Mouse (Mus musculus) liver, adult 2 months (tissue): ENCODE measurements around the gene Ripk4. TPM values are rescaled to one million over a fixed set of nuclear protein-coding genes. Genes with fewer than 3 reads are reported as not detected.
A peak's percentile ranks its signal among the peaks of the same experiment; 100 is the strongest.

Source experiments
- DNase-seq: peaks from one replicate; pipeline ENCODE4 v3.0.0-alpha.2; 2011; ENCODE audit warnings: low read depth, low spot score; ENCODE audit errors: extremely low read depth
- H3K27ac ChIP-seq: fragments of 200-500 bp; replicated peaks from 2 replicates; pipeline ENCODE4 v1.5.1; 2012; ENCODE audit warnings: low read depth, mild to moderate bottlenecking, control low read depth, inconsistent platforms, low read length; ENCODE audit not compliant: insufficient read depth
- H3K27me3 ChIP-seq: fragments of 200-500 bp; 2 replicates; pipeline ENCODE4 v1.6.1; 2012; ENCODE audit warnings: mild to moderate bottlenecking, moderate library complexity, low read length, inconsistent platforms; ENCODE audit not compliant: control insufficient read depth, insufficient read depth
- H3K36me3 ChIP-seq: fragments of 200-500 bp; 2 replicates; pipeline ENCODE4 v1.6.1; 2012; ENCODE audit warnings: low read length, inconsistent platforms; ENCODE audit not compliant: control insufficient read depth, insufficient read depth
- H3K4me1 ChIP-seq: fragments of 200-500 bp; 2 replicates; pipeline ENCODE4 v1.6.1; 2011; ENCODE audit warnings: low read length; ENCODE audit not compliant: control insufficient read depth, insufficient read depth
- H3K4me3 ChIP-seq: fragments of 200-500 bp; 2 replicates; pipeline ENCODE4 v1.5.1; 2011; ENCODE audit warnings: low read depth, mild to moderate bottlenecking, control low read depth, low read length, moderate library complexity; ENCODE audit not compliant: insufficient read depth
- H3K79me2 ChIP-seq: fragments of 200-500 bp; 2 replicates; pipeline ENCODE4 v1.6.1; 2012; ENCODE audit warnings: inconsistent platforms, mild to moderate bottlenecking, low read length, moderate library complexity; ENCODE audit not compliant: control insufficient read depth, insufficient read depth
- H3K9ac ChIP-seq: fragments of 200-500 bp; 2 replicates; pipeline ENCODE4 v1.6.1; 2012; ENCODE audit warnings: low read depth, mild to moderate bottlenecking, control low read depth, inconsistent platforms, low read length
- CTCF ChIP-seq: fragments of 200-500 bp; IDR thresholded peaks from 2 replicates; pipeline ENCODE4 v1.5.1; 2011; ENCODE audit warnings: low read depth, low read length, control low read depth
- POLR2A ChIP-seq: fragments of 200-500 bp; IDR thresholded peaks from 2 replicates; pipeline ENCODE4 v1.6.1; 2011; ENCODE audit warnings: low read length, control low read depth; ENCODE audit not compliant: insufficient read depth; ENCODE audit errors: extremely low read depth
- WGBS: fragments of 180-500 bp; shearing (Covaris S2); methylation state at CpG from one replicate; pipeline ENCODE4 v1.1.7; 2018; 5-methylcytosine and 5-hydroxymethylcytosine counted together
- polyA plus RNA-seq: library from polyadenylated mRNA; depleted of rRNA; stranded (reverse); fragments of >200 nt; gene quantifications from 2 replicates; pipeline ENCODE4 v1.2.3, GENCODE M21; 2012
- total RNA-seq: library from RNA; depleted of rRNA; stranded (reverse); fragments of >200 nt; gene quantifications from 2 replicates; pipeline ENCODE4 v1.2.3, GENCODE M21; 2014

Gene Ripk4
- total and polyA plus RNA-seq, 2 experiments, result 3.1 to 6.2 TPM

DNA sequence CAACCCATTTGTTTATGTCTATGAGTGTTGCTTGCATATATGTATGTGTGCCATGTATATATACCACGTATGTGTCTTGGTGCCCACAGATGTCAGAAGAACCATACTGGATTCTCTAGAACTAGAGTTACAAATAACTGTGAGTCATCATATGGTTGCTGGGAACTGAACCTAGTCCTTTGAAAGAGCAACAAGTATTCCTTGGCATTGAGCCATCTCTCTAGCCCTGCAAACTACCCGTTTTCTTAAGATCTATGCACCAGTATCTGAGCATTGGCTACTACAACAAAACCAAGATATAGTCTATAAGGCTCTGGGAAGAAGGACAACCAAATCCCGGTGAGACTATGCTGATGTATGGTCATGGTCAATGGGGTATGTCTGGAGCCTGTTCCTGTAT, 33.6 kb upstream of the Ripk4 start:
- no peaks in the 10 kb centered on the region for H3K79me2 ChIP-seq
- no peak overlapping the region for H3K9ac ChIP-seq
- no peak for DNase-seq
- TF ChIP-seq CTCF (no peak), POLR2A (no peak)
- no peak overlapping the region for H3K27ac ChIP-seq
- peaks cover 5% of the 10 kb centered on the region; the same call in 1 of the 2 replicates for H3K4me1 ChIP-seq
- 82% methylated on average over 3 of the region's 3 CpGs for WGBS
- H3K36me3 ChIP-seq, result peaks cover 37% of the 10 kb centered on the region
- H3K4me3 ChIP-seq, result no peak overlapping the region
- no peaks in the 10 kb centered on the region for H3K27me3 ChIP-seq

DNA sequence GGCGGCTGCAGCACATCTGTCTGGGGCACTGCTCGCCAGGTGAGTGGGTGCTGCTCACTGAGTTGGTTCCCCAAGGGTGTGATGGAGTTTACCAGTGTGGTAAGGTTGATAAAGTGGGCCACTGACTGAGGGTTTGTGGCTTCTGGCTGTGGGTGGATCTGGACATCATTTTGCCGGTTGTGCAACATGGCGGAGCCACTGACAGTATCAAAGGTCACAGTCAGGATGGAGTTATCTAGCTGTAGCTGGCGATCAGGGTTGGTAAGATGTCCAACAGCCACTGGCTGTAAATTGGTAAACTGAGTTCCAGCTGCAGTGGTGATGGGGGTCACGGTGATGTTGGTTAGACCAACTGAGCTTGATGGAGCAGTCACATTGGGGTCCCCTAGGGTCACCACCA, 30.7 kb upstream of the Ripk4 start:
- H3K36me3 ChIP-seq, result peaks cover 32% of the 10 kb centered on the region
- peaks cover 5% of the 10 kb centered on the region; the same call in 1 of the 2 replicates for H3K4me1 ChIP-seq
- 50% methylated on average over 6 of the region's 6 CpGs for WGBS
- no peak overlapping the region for H3K4me3 ChIP-seq
- H3K9ac ChIP-seq, result no peak overlapping the region
- TF ChIP-seq CTCF, result no peak
- DNase-seq, result peak; percentile 67
- no peaks in the 10 kb centered on the region for H3K27me3 ChIP-seq
- H3K79me2 ChIP-seq, result no peaks in the 10 kb centered on the region
- no peak overlapping the region for H3K27ac ChIP-seq

DNA sequence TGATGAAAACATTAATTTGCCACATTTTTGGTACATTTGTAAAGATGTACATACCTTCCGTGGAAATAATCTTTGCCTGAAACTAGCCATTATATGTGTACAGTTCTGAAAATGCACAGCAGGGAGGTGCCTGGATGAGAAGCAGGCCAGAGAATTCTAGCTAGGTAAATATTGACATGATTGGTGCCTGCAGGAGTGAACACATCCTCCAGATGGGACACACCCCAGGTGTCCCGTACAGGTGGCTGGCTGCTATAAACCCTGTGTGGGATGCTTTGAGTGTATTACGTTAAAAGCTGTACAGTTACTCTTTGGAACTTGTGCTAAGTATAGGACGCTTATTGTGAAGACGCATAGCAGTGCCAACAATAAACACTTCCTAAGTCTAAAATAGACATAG, 19.5 kb upstream of the Ripk4 start:
- WGBS, result 68% methylated on average over 5 of the region's 5 CpGs
- Histone ChIP-seq H3K4me3 (no peak overlapping the region), H3K36me3 (no peaks in the 10 kb centered on the region), H3K9ac (no peak overlapping the region), H3K4me1 (no peaks in the 10 kb centered on the region; the same call in 1 of the 2 replicates), H3K27ac (no peak overlapping the region), H3K27me3 (no peaks in the 10 kb centered on the region), H3K79me2 (no peaks in the 10 kb centered on the region)
- no peak for TF ChIP-seq POLR2A
- TF ChIP-seq CTCF, result no peak
- no peak for DNase-seq

DNA sequence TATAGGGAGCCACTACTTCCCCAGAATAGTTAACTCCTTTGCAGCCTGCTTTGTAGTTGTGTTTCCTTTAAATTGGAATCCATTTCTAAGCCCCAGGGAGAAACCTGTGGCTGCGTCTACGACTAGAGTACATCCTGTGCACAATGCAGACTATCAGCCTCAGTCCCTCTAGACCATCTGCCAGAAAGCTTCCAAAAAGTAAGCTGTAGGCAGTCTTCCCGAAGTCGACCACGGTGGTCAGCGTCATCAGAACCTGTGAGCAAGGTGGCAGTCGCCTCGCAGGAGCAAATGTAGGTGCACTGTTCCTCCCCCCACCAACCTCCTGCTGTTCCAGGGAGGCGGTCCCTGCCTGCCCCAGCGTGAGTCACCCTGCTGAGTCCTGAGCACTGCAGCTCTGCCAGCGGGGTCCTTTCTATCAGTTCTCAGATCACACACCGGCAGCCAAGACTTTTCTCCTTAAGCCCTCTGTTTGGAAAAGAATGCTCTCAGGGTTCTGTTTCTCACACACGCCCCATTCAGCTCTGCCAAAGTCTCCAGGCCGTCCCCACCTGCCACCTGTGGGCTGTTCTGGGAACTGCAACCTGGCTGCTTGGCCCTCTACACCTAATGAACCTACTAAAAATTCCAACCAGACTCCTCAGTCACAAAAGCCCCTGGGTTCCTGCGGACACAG, 14.9 kb upstream of the Ripk4 start:
- no peaks in the 10 kb centered on the region for H3K79me2 ChIP-seq
- peak overlapping the region; percentile 25; the same call in 1 of the 2 replicates for H3K4me3 ChIP-seq
- no peaks in the 10 kb centered on the region for H3K27me3 ChIP-seq
- no peak for TF ChIP-seq POLR2A
- TF ChIP-seq CTCF, result peak; percentile 96
- H3K4me1 ChIP-seq, result no peaks in the 10 kb centered on the region; the same call in 1 of the 2 replicates
- no peaks in the 10 kb centered on the region for H3K36me3 ChIP-seq
- peak; percentile 51 for DNase-seq
- 26% methylated on average over 15 of the region's 15 CpGs for WGBS
- no peak overlapping the region for H3K27ac ChIP-seq
- H3K9ac ChIP-seq, result no peak overlapping the region

DNA sequence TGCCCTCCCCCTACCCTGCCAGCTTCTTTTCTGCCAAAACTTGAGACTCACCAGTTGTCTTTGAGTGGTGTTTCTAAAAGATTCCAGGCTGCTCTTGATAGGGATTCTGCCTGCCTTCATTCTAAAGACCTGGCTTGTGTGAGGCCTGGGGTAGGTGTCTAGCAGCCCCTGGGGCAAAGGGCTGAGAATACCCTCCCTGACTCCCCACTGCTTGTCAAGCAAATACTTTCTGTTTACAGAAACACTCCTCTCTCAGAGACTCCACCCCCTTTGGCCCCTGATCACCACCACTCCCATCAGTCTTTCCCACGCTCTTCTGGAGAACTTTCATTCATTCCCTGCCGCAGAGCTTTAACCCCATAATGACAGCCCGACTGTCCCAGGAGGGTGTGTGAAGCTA, 2.9 kb upstream of the Ripk4 start:
- H3K4me3 ChIP-seq, result no peak overlapping the region
- no peaks in the 10 kb centered on the region for H3K36me3 ChIP-seq
- 10% methylated on average over 3 of the region's 3 CpGs for WGBS
- TF ChIP-seq CTCF (no peak), POLR2A (no peak)
- no peak overlapping the region for H3K27ac ChIP-seq
- H3K9ac ChIP-seq, result no peak overlapping the region
- no peaks in the 10 kb centered on the region for H3K27me3 ChIP-seq
- DNase-seq, result peak; percentile 79
- peaks cover 5% of the 10 kb centered on the region; the same call in 1 of the 2 replicates for H3K79me2 ChIP-seq
- peaks cover 5% of the 10 kb centered on the region for H3K4me1 ChIP-seq

DNA sequence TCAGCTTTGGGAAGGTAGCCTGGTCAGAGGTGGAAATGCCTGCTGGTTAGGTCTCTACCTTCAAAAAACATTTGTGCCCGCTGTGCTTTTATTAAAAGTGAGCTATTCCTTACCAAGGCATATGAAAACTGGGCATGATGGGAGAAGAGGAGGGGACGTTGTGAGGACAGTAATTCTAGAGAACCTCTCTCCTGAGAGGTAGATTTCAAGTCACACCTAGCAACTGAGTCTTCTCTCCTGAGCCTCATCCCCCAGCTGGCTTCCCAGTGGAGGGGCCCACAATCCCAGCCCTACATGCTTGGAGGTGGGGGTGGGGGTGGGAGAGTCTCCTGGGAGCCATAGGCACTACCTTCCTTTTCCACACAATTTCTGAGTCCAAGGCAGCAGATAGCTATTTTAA, 1.0 kb upstream of the Ripk4 start:
- no peak overlapping the region for H3K27ac ChIP-seq
- peaks cover 7% of the 10 kb centered on the region; the same call in 1 of the 2 replicates for H3K79me2 ChIP-seq
- H3K4me1 ChIP-seq, result peaks cover 5% of the 10 kb centered on the region
- no peak overlapping the region for H3K4me3 ChIP-seq
- H3K36me3 ChIP-seq, result no peaks in the 10 kb centered on the region
- H3K27me3 ChIP-seq, result no peaks in the 10 kb centered on the region
- no peak overlapping the region for H3K9ac ChIP-seq
- 90% methylated on average over 2 of the region's 2 CpGs for WGBS
- no peak for DNase-seq
- TF ChIP-seq CTCF (no peak), POLR2A (no peak)
